Comparison of ENCODE assay signal across 9 mouse cellular contexts in the genomic region with DNA sequence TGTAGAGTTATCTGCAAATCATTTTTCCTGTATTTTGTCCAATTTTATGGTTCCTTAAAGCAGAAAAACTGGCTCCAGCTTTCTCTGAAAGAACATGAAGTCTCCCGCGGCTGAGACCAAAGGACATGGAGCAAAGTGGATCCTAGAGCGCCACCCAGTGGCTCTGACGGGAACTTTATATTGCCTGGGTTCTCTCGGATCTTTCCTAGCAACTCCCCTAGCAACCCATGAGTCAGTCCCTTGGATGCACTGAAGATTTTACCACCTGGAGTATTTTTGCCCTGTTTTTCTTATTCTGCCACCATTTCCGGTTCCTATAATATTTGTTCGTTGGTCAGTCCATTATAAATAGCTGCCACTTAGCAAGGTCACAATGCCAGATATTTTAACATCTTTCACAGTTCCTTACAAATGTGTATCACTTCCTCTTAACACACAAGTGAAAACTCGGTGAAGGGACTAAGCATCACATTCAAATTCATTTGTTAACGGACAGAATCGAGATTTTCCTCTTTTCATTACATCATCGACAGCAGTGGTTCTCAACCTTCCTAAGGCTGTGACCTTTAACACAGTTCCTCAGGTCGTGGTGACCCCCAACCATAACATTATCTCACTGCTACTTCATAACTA. TPM values are rescaled to one million over a fixed set of nuclear protein-coding genes. Genes with fewer than 3 reads are reported as not detected.
A peak's percentile ranks its signal among the peaks of the same experiment; 100 is the strongest.
DNase-seq lines count a peak whose midpoint lies in the region; ATAC-seq lines count a peak whose summit lies in the region.
"Had no signal": no experiment of that assay in that cellular context is flagged by ENCODE, and none has a peak within 500 bp of the region (broad histone marks: within the 10 kb centered on the region; RNA-seq: fewer than 3 reads in every experiment).

No protein-coding gene starts in this region.

- no peak overlapping the region for H3K27ac ChIP-seq in embryonic facial prominence, embryonic 10.5 days (replicated peaks)
- no peak overlapping the region for H3K27ac ChIP-seq in heart, embryonic 16.5 days (ENCODE audit: low read length)
- H3K27ac ChIP-seq: limb, embryonic 12.5 days had no signal

- 13% methylated on average over 12 of the region's 12 CpGs for WGBS in embryonic facial prominence, embryonic 10.5 days
- 18% methylated on average over 12 of the region's 12 CpGs for WGBS in heart, embryonic 16.5 days

- H3K9ac ChIP-seq in heart, embryonic 16.5 days (ENCODE audit: low read length), result no peak overlapping the region
- H3K9ac ChIP-seq: limb, embryonic 12.5 days had no signal

- H3K9me3 ChIP-seq in embryonic facial prominence, embryonic 10.5 days, result no peaks in the 10 kb centered on the region
- no peaks in the 10 kb centered on the region for H3K9me3 ChIP-seq in heart, embryonic 16.5 days (replicated peaks; ENCODE audit: control insufficient read depth, low read length)
- H3K9me3 ChIP-seq: limb, embryonic 12.5 days had no signal

- H3K4me1 ChIP-seq in embryonic facial prominence, embryonic 10.5 days, result peaks cover 3% of the 10 kb centered on the region; the same call in 1 of the 2 replicates
- H3K4me1 ChIP-seq in heart, embryonic 16.5 days (ENCODE audit: control insufficient read depth, insufficient read depth, low read length), result no peaks in the 10 kb centered on the region
- H3K4me1 ChIP-seq: limb, embryonic 12.5 days had no signal

- H3K4me3 ChIP-seq in embryonic facial prominence, embryonic 10.5 days, result no peak overlapping the region
- no peak overlapping the region for H3K4me3 ChIP-seq in heart, embryonic 16.5 days (ENCODE audit: low read length)
- H3K4me3 ChIP-seq: limb, embryonic 12.5 days had no signal

- ATAC-seq in CD4-positive, CD25-positive, alpha-beta regulatory T cell, adult 4 months, result peak; percentile 90
- ATAC-seq in heart, embryonic 16.5 days (replicated peaks; ENCODE audit: extremely low read depth, insufficient read depth, low FRiP score), result 0 out of 2 replicates have a peak, but pooled peaks have one; percentile 38

- peaks cover 10% of the 10 kb centered on the region for H3K36me3 ChIP-seq in embryonic facial prominence, embryonic 10.5 days (replicated peaks)
- H3K36me3 ChIP-seq in heart, embryonic 16.5 days (ENCODE audit: control insufficient read depth, insufficient read depth), result no peaks in the 10 kb centered on the region

- peaks cover 44% of the 10 kb centered on the region for H3K27me3 ChIP-seq in embryonic facial prominence, embryonic 10.5 days (replicated peaks; ENCODE audit: low read depth, poor library complexity, severe bottlenecking)
- H3K27me3 ChIP-seq in heart, embryonic 16.5 days (ENCODE audit: control insufficient read depth, insufficient read depth, low read length), result no peaks in the 10 kb centered on the region

- peak; percentile 90 for DNase-seq in adrenal gland, postnatal 14 days
- DNase-seq in embryonic facial prominence, embryonic 10.5 days (ENCODE audit: low spot score), result peak; percentile 89
- peak; percentile 87 to 98 for DNase-seq in layer of hippocampus, adult 18-20 months (ENCODE audit: low spot score in 2 of 2)
- peak; percentile 89 for DNase-seq in lung, postnatal 10 days
- peak; percentile 97 for DNase-seq in retina, embryonic 14.5 days (ENCODE audit: low spot score)
- peak; percentile 71 to 76 for DNase-seq in thymus, postnatal 36 days

- H3K4me2 ChIP-seq in heart, embryonic 16.5 days (ENCODE audit: low read depth, low read length), result no peak overlapping the region
- H3K4me2 ChIP-seq: limb, embryonic 12.5 days had no signal

RNA-seq across cellular contexts. Expression of a gene that starts 12.2 kb away (rescaled TPM):
- polyA plus RNA-seq in CD4-positive, CD25-positive, alpha-beta regulatory T cell, adult 4 months (2017; shearing (Covaris generic)), result 10 to 100 TPM; 70.3 to 93.0 TPM
- 56.9 and 59.4 TPM in 2 replicates for total RNA-seq in adrenal gland, postnatal 14 days (2021)
- 53.7 and 56.9 TPM in 2 replicates for polyA plus RNA-seq in embryonic facial prominence, embryonic 10.5 days (2016; fragmentation: Nextera tagmentation; extraction: Ambion mirVana)
- polyA plus RNA-seq in heart, embryonic 16.5 days (2015; fragmentation: Nextera tagmentation; extraction: Ambion mirVana), result 37.3 and 42.0 TPM in 2 replicates
- 10 to 100 TPM; 28.2 to 29.2 TPM for total RNA-seq in layer of hippocampus, adult 18-20 months (2021)

RNA-seq across cellular contexts. Expression of a gene that starts 29.4 kb away (rescaled TPM):
- 100 to 1,000 TPM; 102 to 115 TPM for polyA plus RNA-seq in CD4-positive, CD25-positive, alpha-beta regulatory T cell, adult 4 months (2017; shearing (Covaris generic))
- 109 and 120 TPM in 2 replicates for total RNA-seq in adrenal gland, postnatal 14 days (2021)
- polyA plus RNA-seq in embryonic facial prominence, embryonic 10.5 days (2016; fragmentation: Nextera tagmentation; extraction: Ambion mirVana), result 65.4 and 65.7 TPM in 2 replicates
- polyA plus RNA-seq in heart, embryonic 16.5 days (2015; fragmentation: Nextera tagmentation; extraction: Ambion mirVana), result 85.3 and 99.1 TPM in 2 replicates
- 10 to 100 TPM; 46.8 to 50.3 TPM for total RNA-seq in layer of hippocampus, adult 18-20 months (2021)

RNA-seq across cellular contexts. Expression of a gene that starts 52.5 kb away (rescaled TPM):
- polyA plus RNA-seq in CD4-positive, CD25-positive, alpha-beta regulatory T cell, adult 4 months (2017; shearing (Covaris generic)), result 10 to 100 TPM; 24.0 to 35.0 TPM
- 65.8 and 74.6 TPM in 2 replicates for total RNA-seq in adrenal gland, postnatal 14 days (2021)
- polyA plus RNA-seq in embryonic facial prominence, embryonic 10.5 days (2016; fragmentation: Nextera tagmentation; extraction: Ambion mirVana), result 120 and 128 TPM in 2 replicates
- 51.4 and 68.8 TPM in 2 replicates for polyA plus RNA-seq in heart, embryonic 16.5 days (2015; fragmentation: Nextera tagmentation; extraction: Ambion mirVana)
- 10 to 100 TPM; 28.4 to 35.9 TPM for total RNA-seq in layer of hippocampus, adult 18-20 months (2021)

RNA-seq across cellular contexts. Expression of a gene that starts 56.1 kb away (rescaled TPM):
- polyA plus RNA-seq in CD4-positive, CD25-positive, alpha-beta regulatory T cell, adult 4 months (2017; shearing (Covaris generic)), result 1 to 10 TPM; 3.8 to 5.1 TPM
- 69.7 and 75.6 TPM in 2 replicates for total RNA-seq in adrenal gland, postnatal 14 days (2021)
- 52.1 and 53.1 TPM in 2 replicates for polyA plus RNA-seq in embryonic facial prominence, embryonic 10.5 days (2016; fragmentation: Nextera tagmentation; extraction: Ambion mirVana)
- 191 and 198 TPM in 2 replicates for polyA plus RNA-seq in heart, embryonic 16.5 days (2015; fragmentation: Nextera tagmentation; extraction: Ambion mirVana)
- 10 to 100 TPM; 75.3 to 76.5 TPM for total RNA-seq in layer of hippocampus, adult 18-20 months (2021)
